25 mouse cellular contexts compared by ENCODE assay signal in the genomic region with DNA sequence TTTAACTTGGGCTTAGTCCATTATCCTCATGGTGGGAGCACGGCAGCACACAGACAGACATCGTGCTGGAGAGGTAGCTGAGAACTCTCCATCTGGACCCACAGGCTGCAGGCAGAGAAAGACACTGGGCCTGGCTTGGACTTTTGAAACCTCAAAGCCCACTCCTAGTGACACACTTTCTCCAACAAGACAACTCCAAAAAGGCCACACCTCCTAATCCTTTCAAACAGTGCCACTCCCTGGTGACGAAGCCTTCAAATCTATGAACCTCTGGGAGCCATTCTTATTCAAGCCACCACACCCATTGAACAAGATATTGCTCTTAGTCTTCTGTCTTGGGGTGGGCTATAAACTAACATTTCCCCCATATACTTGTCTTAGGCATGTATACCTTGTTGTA. TPM values are rescaled to one million over a fixed set of nuclear protein-coding genes. Genes with fewer than 3 reads are reported as not detected.
DNase-seq lines count a peak whose midpoint lies in the region; ATAC-seq lines count a peak whose summit lies in the region.
"Had no signal": no experiment of that assay in that cellular context is flagged by ENCODE, and none has a peak within 500 bp of the region (broad histone marks: within the 10 kb centered on the region; RNA-seq: fewer than 3 reads in every experiment).

No protein-coding gene starts in this region.

- H3K9me3 ChIP-seq in forebrain, embryonic 11.5 days (ENCODE audit: control insufficient read depth, low read length): no peaks in the 10 kb centered on the region; the same call in 1 of the 2 replicates
- no peaks in the 10 kb centered on the region for H3K9me3 ChIP-seq in forebrain, embryonic 15.5 days
- peaks cover 7% of the 10 kb centered on the region; the same call in 1 of the 2 replicates for H3K9me3 ChIP-seq in heart, embryonic 12.5 days (replicated peaks)
- no peaks in the 10 kb centered on the region for H3K9me3 ChIP-seq in midbrain, embryonic 11.5 days (ENCODE audit: control insufficient read depth, low read length)
- H3K9me3 ChIP-seq in midbrain, embryonic 16.5 days (replicated peaks; ENCODE audit: control insufficient read depth, low read length, poor library complexity, severe bottlenecking): no peaks in the 10 kb centered on the region
- H3K9me3 ChIP-seq: embryonic facial prominence, embryonic 13.5 days; forebrain, embryonic 10.5 days; G1E had no signal

- no peaks in the 10 kb centered on the region for H3K4me1 ChIP-seq in forebrain, embryonic 11.5 days (replicated peaks; ENCODE audit: control insufficient read depth, insufficient read depth, low read length)
- no peaks in the 10 kb centered on the region for H3K4me1 ChIP-seq in forebrain, embryonic 15.5 days
- peaks cover 4% of the 10 kb centered on the region for H3K4me1 ChIP-seq in heart, embryonic 12.5 days (replicated peaks)
- H3K4me1 ChIP-seq in midbrain, embryonic 11.5 days (ENCODE audit: control insufficient read depth, insufficient read depth, low read length): no peaks in the 10 kb centered on the region
- no peaks in the 10 kb centered on the region for H3K4me1 ChIP-seq in midbrain, embryonic 16.5 days (ENCODE audit: control insufficient read depth, insufficient read depth, low read length)

- DNase-seq in forebrain, embryonic 11.5 days (ENCODE audit: low spot score): peak; percentile 4
- DNase-seq in heart, adult 11 months: peak; percentile 90
- DNase-seq in midbrain, embryonic 11.5 days (ENCODE audit: low spot score, missing footprints): peak; percentile 10
- DNase-seq: adrenal gland, adult 8-10 months; B cell, adult 2 months; cerebellum, adult 11 months; cerebellum, adult 18-20 months; cerebellum, adult 8-10 months; cerebellum, adult 9-11 months; cerebellum, postnatal 14 days; cerebellum, postnatal 36 days; embryo, embryonic 11 days had no signal

- 91% methylated on average over 3 of the region's 3 CpGs for WGBS in forebrain, embryonic 11.5 days
- 97% methylated on average over 3 of the region's 3 CpGs for WGBS in forebrain, embryonic 15.5 days
- WGBS in heart, embryonic 12.5 days: 82% methylated on average over 3 of the region's 3 CpGs
- WGBS in midbrain, embryonic 11.5 days: 85% methylated on average over 3 of the region's 3 CpGs
- 89% methylated on average over 3 of the region's 3 CpGs for WGBS in midbrain, embryonic 16.5 days

- no peaks in the 10 kb centered on the region for H3K27me3 ChIP-seq in forebrain, embryonic 11.5 days (ENCODE audit: control insufficient read depth, insufficient read depth, low read length)
- no peaks in the 10 kb centered on the region for H3K27me3 ChIP-seq in forebrain, embryonic 15.5 days
- H3K27me3 ChIP-seq in heart, embryonic 12.5 days (replicated peaks): 0 out of 2 replicates have a peak, but pooled peaks cover 7% of the 10 kb centered on the region
- no peaks in the 10 kb centered on the region for H3K27me3 ChIP-seq in midbrain, embryonic 11.5 days (ENCODE audit: control insufficient read depth, insufficient read depth, low read length)
- H3K27me3 ChIP-seq in midbrain, embryonic 16.5 days (ENCODE audit: control insufficient read depth, insufficient read depth, low read depth, low read length): no peaks in the 10 kb centered on the region
- H3K27me3 ChIP-seq: embryonic facial prominence, embryonic 15.5 days; forebrain, embryonic 13.5 days; Patski had no signal

- H3K4me2 ChIP-seq in forebrain, embryonic 11.5 days (ENCODE audit: low read depth, low read length, severe bottlenecking): no peak overlapping the region
- H3K4me2 ChIP-seq in forebrain, embryonic 15.5 days (replicated peaks): no peak overlapping the region
- H3K4me2 ChIP-seq in heart, embryonic 12.5 days: no peak overlapping the region
- no peak overlapping the region for H3K4me2 ChIP-seq in midbrain, embryonic 11.5 days
- H3K4me2 ChIP-seq in midbrain, embryonic 16.5 days (ENCODE audit: low read length): no peak overlapping the region
- H3K4me2 ChIP-seq: embryonic facial prominence, embryonic 13.5 days; embryonic facial prominence, embryonic 15.5 days; forebrain, embryonic 13.5 days had no signal

- H3K4me3 ChIP-seq in forebrain, embryonic 11.5 days (ENCODE audit: low read depth, low read length): no peak overlapping the region
- no peak overlapping the region for H3K4me3 ChIP-seq in forebrain, embryonic 15.5 days
- H3K4me3 ChIP-seq in heart, embryonic 12.5 days: no peak overlapping the region
- H3K4me3 ChIP-seq in midbrain, embryonic 11.5 days (ENCODE audit: low read depth, low read length): no peak overlapping the region
- H3K4me3 ChIP-seq in midbrain, embryonic 16.5 days (ENCODE audit: low read depth, low read length): no peak overlapping the region
- H3K4me3 ChIP-seq: embryonic facial prominence, embryonic 13.5 days; embryonic facial prominence, embryonic 15.5 days; erythroblast, embryonic 14.5 days; forebrain, embryonic 10.5 days; forebrain, embryonic 13.5 days had no signal

- no peaks in the 10 kb centered on the region for H3K36me3 ChIP-seq in forebrain, embryonic 11.5 days (ENCODE audit: control insufficient read depth, insufficient read depth, low read length)
- no peaks in the 10 kb centered on the region for H3K36me3 ChIP-seq in forebrain, embryonic 15.5 days
- H3K36me3 ChIP-seq in heart, embryonic 12.5 days: no peaks in the 10 kb centered on the region
- no peaks in the 10 kb centered on the region for H3K36me3 ChIP-seq in midbrain, embryonic 11.5 days (ENCODE audit: control insufficient read depth, insufficient read depth, low read length)
- H3K36me3 ChIP-seq in midbrain, embryonic 16.5 days (ENCODE audit: control insufficient read depth, insufficient read depth, low read length): no peaks in the 10 kb centered on the region
- H3K36me3 ChIP-seq: embryonic facial prominence, embryonic 13.5 days; embryonic facial prominence, embryonic 15.5 days; forebrain, embryonic 10.5 days; G1E had no signal

- ATAC-seq in forebrain, embryonic 11.5 days (replicated peaks; ENCODE audit: low FRiP score): no peak
- ATAC-seq in forebrain, embryonic 15.5 days (replicated peaks): no peak
- no peak for ATAC-seq in heart, embryonic 12.5 days (ENCODE audit: insufficient number of reproducible peaks, low FRiP score)
- no peak for ATAC-seq in midbrain, embryonic 11.5 days (ENCODE audit: low FRiP score)
- no peak for ATAC-seq in midbrain, embryonic 16.5 days
- ATAC-seq: activated CD4-positive, CD25-positive, alpha-beta regulatory T cell, adult 4 months; CD4-positive, CD25-positive, alpha-beta regulatory T cell, adult 4 months; forebrain, embryonic 13.5 days; forebrain, embryonic 16.5 days; Patski had no signal

- no peak overlapping the region for H3K9ac ChIP-seq in forebrain, embryonic 11.5 days (ENCODE audit: low read length)
- no peak overlapping the region for H3K9ac ChIP-seq in forebrain, embryonic 15.5 days (replicated peaks)
- H3K9ac ChIP-seq in heart, embryonic 12.5 days: no peak overlapping the region
- no peak overlapping the region for H3K9ac ChIP-seq in midbrain, embryonic 11.5 days (ENCODE audit: low read length)
- H3K9ac ChIP-seq in midbrain, embryonic 16.5 days (ENCODE audit: low read depth, low read length): no peak overlapping the region
- H3K9ac ChIP-seq: embryonic facial prominence, embryonic 13.5 days; embryonic facial prominence, embryonic 15.5 days; forebrain, embryonic 13.5 days had no signal

- no peak overlapping the region for H3K27ac ChIP-seq in forebrain, embryonic 11.5 days (ENCODE audit: low read depth, low read length)
- no peak overlapping the region for H3K27ac ChIP-seq in forebrain, embryonic 15.5 days (replicated peaks)
- no peak overlapping the region for H3K27ac ChIP-seq in heart, embryonic 12.5 days (ENCODE audit: poor library complexity, severe bottlenecking)
- H3K27ac ChIP-seq in midbrain, embryonic 11.5 days (ENCODE audit: low read depth, low read length): no peak overlapping the region
- H3K27ac ChIP-seq in midbrain, embryonic 16.5 days (ENCODE audit: low read length): no peak overlapping the region
- H3K27ac ChIP-seq: embryonic facial prominence, embryonic 13.5 days; embryonic facial prominence, embryonic 15.5 days; forebrain, embryonic 10.5 days; forebrain, embryonic 13.5 days had no signal

RNA-seq across cellular contexts. Expression of gene Ampd3, which starts 59.2 kb away (rescaled TPM):
- polyA plus RNA-seq in forebrain, embryonic 11.5 days (2014; fragmentation: Nextera tagmentation; extraction: Ambion mirVana): 1.6 and 1.9 TPM in 2 replicates
- 4.4 and 4.8 TPM in 2 replicates for polyA plus RNA-seq in forebrain, embryonic 15.5 days (2015; fragmentation: Nextera tagmentation; extraction: Ambion mirVana)
- polyA plus RNA-seq in heart, embryonic 12.5 days (2016; fragmentation: Nextera tagmentation; extraction: Ambion mirVana): 8.2 and 9.4 TPM in 2 replicates
- 1.4 and 2.6 TPM in 2 replicates for polyA plus RNA-seq in midbrain, embryonic 11.5 days (2014; fragmentation: Nextera tagmentation; extraction: Ambion mirVana)
- polyA plus RNA-seq in midbrain, embryonic 16.5 days (2015; fragmentation: Nextera tagmentation; extraction: Ambion mirVana): 10.3 and 13.9 TPM in 2 replicates

Comparison
In these comparisons a context has a peak if more than half of its experiments do, and no peak if none do; other contexts are left out.
1. DNase-seq: peak in every context shown above with its lines; median percentile 90 in heart, adult 11 months; 10 in midbrain, embryonic 11.5 days; 4 in forebrain, embryonic 11.5 days.